Mouse (Mus musculus) heart, adult 2 months (tissue): ENCODE measurements around the gene Hbb-bs. TPM values are rescaled to one million over a fixed set of nuclear protein-coding genes. Genes with fewer than 3 reads are reported as not detected.

Experiments used
- polyA plus RNA-seq: library from polyadenylated mRNA; depleted of rRNA; stranded (reverse); fragments of >200 nt; gene quantifications from 2 replicates; pipeline ENCODE4 v1.2.3, GENCODE M21; 2012; rRNA removed
- total RNA-seq, 2 experiments: library from RNA; stranded (reverse); gene quantifications; 2 replicates each; pipeline ENCODE4 v1.2.3; 2021

Gene Hbb-bs
- total and polyA plus RNA-seq, 3 experiments, result 5,780 to 68,774 (median 41,164) TPM

Other genes with a start within 250 kb of the Hbb-bs start
Only the 30 nearest of the 32 such genes appear.
- not detected for gene Olfr619, start 227.5 kb downstream of the Hbb-bs start, total RNA-seq
- not detected in 2 replicates for gene Olfr619, start 227.5 kb downstream of the Hbb-bs start, polyA plus RNA-seq
- not detected for gene Olfr620, start 215.6 kb downstream of the Hbb-bs start, total RNA-seq
- gene Olfr620, start 215.6 kb downstream of the Hbb-bs start, polyA plus RNA-seq, result not detected in 2 replicates
- gene Olfr622, start 185.4 kb downstream of the Hbb-bs start, total RNA-seq, result not detected
- not detected in 2 replicates for gene Olfr622, start 185.4 kb downstream of the Hbb-bs start, polyA plus RNA-seq
- gene Olfr623, start 164.4 kb downstream of the Hbb-bs start, total RNA-seq, result not detected
- gene Olfr623, start 164.4 kb downstream of the Hbb-bs start, polyA plus RNA-seq, result not detected in 2 replicates
- not detected for gene Olfr624, start 156.9 kb downstream of the Hbb-bs start, total RNA-seq
- 0.03 TPM in 1 of 2 replicates, not detected in the other for gene Olfr624, start 156.9 kb downstream of the Hbb-bs start, polyA plus RNA-seq
- not detected for gene Olfr625-ps1, start 145.4 kb downstream of the Hbb-bs start, total RNA-seq
- not detected in 2 replicates for gene Olfr625-ps1, start 145.4 kb downstream of the Hbb-bs start, polyA plus RNA-seq
- gene Olfr243, start 113.4 kb downstream of the Hbb-bs start, total RNA-seq, result not detected
- gene Olfr243, start 113.4 kb downstream of the Hbb-bs start, polyA plus RNA-seq, result not detected in 2 replicates
- gene Olfr628, start 97.7 kb downstream of the Hbb-bs start, total RNA-seq, result not detected
- not detected in 2 replicates for gene Olfr628, start 97.7 kb downstream of the Hbb-bs start, polyA plus RNA-seq
- gene Olfr629, start 83.2 kb downstream of the Hbb-bs start, total RNA-seq, result not detected
- gene Olfr629, start 83.2 kb downstream of the Hbb-bs start, polyA plus RNA-seq, result not detected in 2 replicates
- not detected for gene Olfr630, start 70.8 kb downstream of the Hbb-bs start, total RNA-seq
- not detected in 2 replicates for gene Olfr630, start 70.8 kb downstream of the Hbb-bs start, polyA plus RNA-seq
- not detected for gene Olfr69, start 56.5 kb downstream of the Hbb-bs start, total RNA-seq
- not detected in 2 replicates for gene Olfr69, start 56.5 kb downstream of the Hbb-bs start, polyA plus RNA-seq
- gene Olfr68, start 48.4 kb downstream of the Hbb-bs start, total RNA-seq, result not detected
- gene Olfr68, start 48.4 kb downstream of the Hbb-bs start, polyA plus RNA-seq, result not detected in 2 replicates
- gene Olfr67, start 36.3 kb downstream of the Hbb-bs start, total RNA-seq, result not detected
- gene Olfr67, start 36.3 kb downstream of the Hbb-bs start, polyA plus RNA-seq, result not detected in 2 replicates
- gene Hbb-bt, start 14.1 kb downstream of the Hbb-bs start, total RNA-seq, result 1,000 to 10,000 TPM in 1 of 2 experiments, 100 to 1,000 TPM in 1; 558 to 4,688 TPM
- gene Hbb-bt, start 14.1 kb downstream of the Hbb-bs start, polyA plus RNA-seq, result 954 and 7,998 TPM in 2 replicates
- gene Hbb-bh2, start 12.4 kb upstream of the Hbb-bs start, total RNA-seq, result not detected
- not detected in 2 replicates for gene Hbb-bh2, start 12.4 kb upstream of the Hbb-bs start, polyA plus RNA-seq
- gene Hbb-bh1, start 15.1 kb upstream of the Hbb-bs start, total RNA-seq, result not detected
- not detected in 2 replicates for gene Hbb-bh1, start 15.1 kb upstream of the Hbb-bs start, polyA plus RNA-seq
- gene Hbb-y, start 25.1 kb upstream of the Hbb-bs start, total RNA-seq, result not detected
- not detected in 2 replicates for gene Hbb-y, start 25.1 kb upstream of the Hbb-bs start, polyA plus RNA-seq
- not detected for gene Olfr66, start 58.2 kb upstream of the Hbb-bs start, total RNA-seq
- not detected in 2 replicates for gene Olfr66, start 58.2 kb upstream of the Hbb-bs start, polyA plus RNA-seq
- not detected for gene Olfr64, start 66.4 kb upstream of the Hbb-bs start, total RNA-seq
- not detected in 2 replicates for gene Olfr64, start 66.4 kb upstream of the Hbb-bs start, polyA plus RNA-seq
- gene Olfr65, start 75.4 kb upstream of the Hbb-bs start, total RNA-seq, result not detected
- gene Olfr65, start 75.4 kb upstream of the Hbb-bs start, polyA plus RNA-seq, result not detected in 2 replicates
- gene Olfr631, start 100.7 kb upstream of the Hbb-bs start, total RNA-seq, result not detected
- not detected in 2 replicates for gene Olfr631, start 100.7 kb upstream of the Hbb-bs start, polyA plus RNA-seq
- not detected for gene Olfr632, start 106.3 kb upstream of the Hbb-bs start, total RNA-seq
- not detected in 2 replicates for gene Olfr632, start 106.3 kb upstream of the Hbb-bs start, polyA plus RNA-seq
- gene Olfr633, start 116.3 kb upstream of the Hbb-bs start, total RNA-seq, result not detected
- gene Olfr633, start 116.3 kb upstream of the Hbb-bs start, polyA plus RNA-seq, result not detected in 2 replicates
- gene Olfr635, start 143.1 kb upstream of the Hbb-bs start, total RNA-seq, result not detected
- gene Olfr635, start 143.1 kb upstream of the Hbb-bs start, polyA plus RNA-seq, result not detected in 2 replicates
- gene Olfr638, start 170.7 kb upstream of the Hbb-bs start, total RNA-seq, result not detected
- gene Olfr638, start 170.7 kb upstream of the Hbb-bs start, polyA plus RNA-seq, result not detected in 2 replicates
- under 1 TPM in 1 of 2 experiments, not detected in 1; 0.02 TPM for gene Olfr639, start 189.2 kb upstream of the Hbb-bs start, total RNA-seq
- gene Olfr639, start 189.2 kb upstream of the Hbb-bs start, polyA plus RNA-seq, result not detected in 2 replicates
- not detected for gene Olfr640, start 197.5 kb upstream of the Hbb-bs start, total RNA-seq
- gene Olfr640, start 197.5 kb upstream of the Hbb-bs start, polyA plus RNA-seq, result not detected in 2 replicates
- gene Olfr641, start 207.3 kb upstream of the Hbb-bs start, total RNA-seq, result not detected
- not detected in 2 replicates for gene Olfr641, start 207.3 kb upstream of the Hbb-bs start, polyA plus RNA-seq
- not detected for gene Olfr642, start 224.6 kb upstream of the Hbb-bs start, total RNA-seq
- gene Olfr642, start 224.6 kb upstream of the Hbb-bs start, polyA plus RNA-seq, result not detected in 2 replicates
- gene 4930516K23Rik, start 233.3 kb upstream of the Hbb-bs start, total RNA-seq, result not detected
- not detected in 2 replicates for gene 4930516K23Rik, start 233.3 kb upstream of the Hbb-bs start, polyA plus RNA-seq